Mouse (Mus musculus): ENCODE data around the gene Umps.

DNA sequence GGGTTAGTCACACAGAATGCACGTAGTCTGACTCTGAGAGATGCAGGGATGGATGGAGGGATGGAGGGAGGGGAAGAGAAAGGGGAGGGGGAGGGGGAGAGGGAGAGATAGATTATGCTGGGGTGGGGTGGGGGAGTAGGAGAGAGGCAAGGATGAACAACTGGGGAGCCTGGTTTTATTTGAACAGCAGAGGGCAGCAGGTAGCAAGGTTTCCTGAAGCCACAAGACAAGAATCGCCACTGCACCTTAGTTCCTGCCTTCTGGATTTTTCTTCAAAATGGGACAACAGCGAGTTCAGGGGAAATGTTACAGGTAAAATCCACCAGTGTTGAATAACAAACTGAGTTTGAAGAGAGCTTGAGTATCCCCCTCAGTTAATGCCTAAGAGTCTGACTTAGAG lies 32.5 kb upstream of the Umps start:
- TF ChIP-seq POLR2A (IDR thresholded peaks at IDR 0.05; ENCODE audit: borderline replicate concordance, control insufficient read depth, low read depth, low read length) (no peak), CTCF (IDR thresholded peaks at IDR 0.05; ENCODE audit: control insufficient read depth, insufficient read depth, low read length) (peak; percentile 24; the same call in 1 of the 2 replicates)
